Mouse (Mus musculus) WW6 (cell line): Measurements from ENCODE around the gene Gosr1.
"Not testable (repeated sequence)": the region's sequence is repeated elsewhere in the genome, so short reads cannot be mapped to it uniquely, and the experiment has no call there.

Source experiments
- DNase-seq: peaks from one replicate; pipeline ENCODE4 v3.0.0-alpha.2; 2013; ENCODE audit warnings: low read depth, low spot score

Gosr1 gene

DNA sequence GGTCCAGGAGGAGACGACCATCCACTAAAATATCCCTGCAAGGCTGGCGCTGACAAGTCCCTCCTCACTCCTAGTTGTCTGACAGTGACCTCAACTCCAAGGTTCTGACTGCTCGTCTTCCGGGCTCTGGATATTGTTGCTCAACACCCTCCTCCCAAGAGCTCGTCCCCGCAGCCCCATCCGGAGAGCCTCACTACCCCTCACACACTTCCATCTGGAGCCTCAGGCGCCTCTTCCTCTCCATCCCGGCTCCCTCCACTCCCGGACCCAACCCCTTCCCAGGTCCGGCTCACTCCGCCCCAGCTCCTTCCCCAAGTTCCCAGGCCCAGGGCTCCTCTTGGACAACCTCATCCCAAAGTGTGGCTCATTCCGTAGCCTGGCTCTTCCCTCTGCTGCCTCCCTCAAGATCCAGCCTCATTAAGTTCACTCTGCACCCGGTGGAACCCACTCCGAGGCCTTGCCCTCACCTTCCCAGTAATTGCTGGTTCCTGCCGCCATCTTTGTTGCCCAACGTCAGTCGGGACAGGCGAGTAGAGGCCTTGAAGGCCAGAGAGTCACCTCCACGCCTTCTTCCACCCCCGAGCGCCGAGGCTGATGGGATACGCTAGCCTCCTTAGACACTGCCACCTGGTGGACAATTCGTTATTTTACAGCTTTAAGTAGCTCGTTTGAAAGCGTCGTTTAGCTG, at the start of gene Gosr1:
Gene Gosr1 (minus strand): TSS at position 527 of the 688 bp plus-strand sequence.
- DNase-seq: peak; percentile 97

DNA sequence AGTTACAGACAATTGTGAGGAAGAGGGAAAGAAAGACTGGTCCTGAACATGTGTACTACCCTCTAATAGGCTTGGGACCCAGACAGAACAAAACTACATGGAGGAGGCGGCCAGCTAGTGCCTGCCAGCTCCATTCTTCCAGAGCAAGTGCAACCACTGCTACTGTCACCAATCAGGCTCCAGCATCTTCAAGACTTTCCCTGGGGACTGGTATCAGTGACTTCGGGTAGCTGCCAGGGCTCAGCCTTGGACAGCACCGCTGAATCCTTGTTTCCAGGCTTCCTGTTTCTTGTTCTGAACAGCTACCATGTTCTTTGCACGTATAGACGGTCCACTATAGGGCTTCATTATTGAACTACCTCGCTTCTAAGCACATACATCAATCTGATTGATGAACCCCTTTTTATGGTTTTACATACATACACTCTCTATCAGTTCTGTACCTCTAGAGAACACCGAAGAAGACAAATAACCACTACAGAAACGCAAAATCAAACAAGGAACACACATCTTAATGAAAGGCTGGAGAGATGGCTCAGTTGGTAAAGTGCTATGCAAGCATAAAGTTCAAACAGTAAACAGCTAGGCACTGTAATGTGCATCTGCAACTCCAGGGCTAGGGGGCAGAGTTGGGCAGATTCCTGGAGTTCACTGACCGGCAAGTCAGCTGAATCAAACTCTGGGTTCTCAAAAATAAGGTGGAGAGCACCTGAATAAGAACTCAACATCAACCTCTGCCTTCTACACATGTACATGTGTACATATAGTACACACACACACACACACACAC, 47.5 kb upstream of the Gosr1 start:
- DNase-seq: no peak

- no peak for DNase-seq
These were observed 46.1 kb upstream of the Gosr1 start for GRCm38 (mm10) chr11:76809450-76809849.

- no peak for DNase-seq
These were observed 45.2 kb upstream of the Gosr1 start for GRCm38 (mm10) chr11:76808550-76808949.

- DNase-seq: no peak
These were observed 43.8 kb upstream of the Gosr1 start for GRCm38 (mm10) chr11:76807007-76807679.

- DNase-seq: no peak
These were observed 42.6 kb upstream of the Gosr1 start for GRCm38 (mm10) chr11:76806026-76806425.

- not testable (repeated sequence) for DNase-seq
These were observed 41.7 kb upstream of the Gosr1 start for GRCm38 (mm10) chr11:76805072-76805471.

DNA sequence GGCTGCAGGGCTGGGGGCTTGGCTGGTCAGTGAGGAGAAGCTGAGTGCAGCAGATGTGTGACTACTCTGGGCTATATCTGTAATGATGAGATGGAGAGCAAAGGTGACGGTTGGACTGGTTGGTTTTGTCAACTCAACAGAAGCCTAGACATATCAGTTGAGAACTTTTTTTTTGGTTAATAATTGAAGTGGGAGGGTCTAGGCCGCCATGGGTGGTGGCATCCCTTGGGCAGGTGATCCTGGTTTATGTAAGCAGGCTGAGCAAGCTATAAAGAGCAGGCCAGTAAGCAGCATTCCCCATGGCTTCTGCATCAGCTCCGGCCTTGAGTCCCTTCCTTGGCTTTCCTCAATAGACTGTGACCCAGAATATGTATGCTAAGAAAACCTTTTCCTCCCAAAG, 39.9 kb upstream of the Gosr1 start:
- DNase-seq: no peak

DNA sequence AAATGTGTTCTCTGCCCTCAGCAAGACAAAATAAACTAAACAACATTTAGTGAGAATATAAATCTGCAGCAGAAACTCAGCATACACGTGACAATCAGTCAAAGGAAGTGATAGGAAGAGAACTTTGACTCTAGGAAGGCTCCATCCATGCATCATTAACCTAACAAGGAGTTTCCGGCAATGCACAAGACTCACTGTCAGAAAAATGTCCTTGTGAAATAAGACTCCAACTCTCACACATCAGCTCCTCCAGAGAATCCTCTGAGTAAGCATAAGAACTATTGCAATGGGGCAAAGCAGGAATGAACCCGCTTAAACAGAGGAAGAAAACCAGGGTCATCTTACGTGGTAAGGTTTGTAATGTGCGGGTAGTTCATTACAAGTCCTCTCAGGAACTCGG, 33.9 kb upstream of the Gosr1 start:
- DNase-seq: no peak

DNA sequence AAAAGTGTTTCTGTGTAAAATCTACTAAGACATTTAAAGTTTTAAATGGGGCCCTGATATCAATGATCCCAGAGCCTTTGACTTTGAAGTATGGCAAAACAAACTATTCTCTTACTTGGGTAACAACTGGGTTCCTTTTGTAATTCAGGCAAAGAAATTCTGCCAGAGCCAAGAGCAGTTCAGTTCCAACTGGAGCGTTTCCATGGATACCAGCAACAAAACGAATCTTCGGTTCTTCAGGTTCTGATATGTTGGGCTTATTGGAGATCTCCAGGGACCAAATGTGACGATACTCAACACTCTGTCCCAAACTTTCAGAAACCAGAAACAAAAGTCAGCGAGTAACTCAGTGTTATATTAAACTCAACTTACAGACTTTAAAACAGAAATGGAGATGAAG, 31.9 kb upstream of the Gosr1 start:
- DNase-seq: no peak

- DNase-seq: no peak
These were observed 28.0 kb upstream of the Gosr1 start for GRCm38 (mm10) chr11:76791331-76791730.

- peak; percentile 34 for DNase-seq
These were observed 25.9 kb upstream of the Gosr1 start for GRCm38 (mm10) chr11:76789252-76789651.

- no peak for DNase-seq
These were observed 12.2 kb upstream of the Gosr1 start for GRCm38 (mm10) chr11:76775533-76775932.

DNA sequence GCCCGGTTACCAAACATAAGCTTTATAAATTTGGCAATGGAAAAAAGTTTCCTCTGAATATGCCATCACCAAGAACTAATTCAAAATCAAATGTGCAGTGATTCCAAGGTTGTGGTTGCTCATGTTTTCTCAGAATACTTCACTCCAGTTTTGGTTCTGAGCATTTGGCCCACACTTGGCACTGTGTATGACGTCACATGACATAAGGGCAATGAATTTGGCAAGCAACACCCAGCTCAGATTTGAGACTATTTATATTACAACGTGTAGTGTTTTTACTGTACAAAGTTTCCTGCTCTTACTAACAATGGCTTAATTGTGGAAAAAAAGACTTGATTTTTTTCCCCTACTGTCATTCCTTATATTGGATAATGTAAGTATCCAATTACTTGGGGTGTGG, 10.4 kb upstream of the Gosr1 start:
- no peak for DNase-seq

DNA sequence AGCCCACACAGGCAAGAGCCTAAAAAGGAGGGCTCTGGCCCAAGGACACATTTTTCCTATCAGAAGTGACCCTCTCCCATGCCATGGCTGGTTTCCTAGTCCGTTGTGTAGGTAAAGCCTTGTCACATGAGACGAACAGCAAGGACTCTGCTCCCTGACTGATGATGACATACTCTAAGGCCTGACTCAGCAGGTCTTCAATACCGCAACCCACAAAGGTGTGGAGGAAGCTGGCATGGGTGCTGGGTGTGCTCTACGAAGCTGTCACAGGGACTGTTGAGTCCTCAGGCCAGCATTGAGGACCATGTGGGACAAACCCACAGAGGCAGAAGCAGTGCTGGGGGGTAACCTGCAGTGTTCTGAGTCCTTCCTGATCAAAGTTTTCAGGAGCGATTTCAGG, 7.2 kb upstream of the Gosr1 start:
- DNase-seq: no peak

- no peak for DNase-seq
These were observed 353 bp upstream of the Gosr1 start for GRCm38 (mm10) chr11:76763741-76764122.

GRCm38 (mm10) chr11:76752276-76752675, 11.1 kb downstream of the Gosr1 start:
- no peak for DNase-seq

DNA sequence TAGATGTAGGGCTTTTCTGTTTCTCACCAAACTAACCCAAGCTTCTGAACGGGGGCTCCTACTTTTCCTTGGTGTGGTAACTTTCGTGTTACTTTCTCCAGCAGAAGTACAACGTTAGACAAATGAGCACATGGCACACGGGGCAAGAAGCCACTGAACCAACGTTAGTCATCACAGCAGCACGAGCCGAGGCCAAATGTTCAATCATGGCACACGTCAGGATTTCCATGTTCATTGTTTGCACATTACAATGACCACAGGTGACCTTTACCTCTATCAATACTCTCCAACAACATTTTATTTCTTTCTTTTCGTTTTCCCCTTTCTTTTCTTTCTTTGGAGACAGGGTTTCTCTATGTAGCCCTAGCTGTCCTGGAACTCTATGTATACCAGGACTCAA, 14.6 kb downstream of the Gosr1 start:
- no peak for DNase-seq

- no peak for DNase-seq
These were observed 17.5 kb downstream of the Gosr1 start for GRCm38 (mm10) chr11:76745921-76746320.

DNA sequence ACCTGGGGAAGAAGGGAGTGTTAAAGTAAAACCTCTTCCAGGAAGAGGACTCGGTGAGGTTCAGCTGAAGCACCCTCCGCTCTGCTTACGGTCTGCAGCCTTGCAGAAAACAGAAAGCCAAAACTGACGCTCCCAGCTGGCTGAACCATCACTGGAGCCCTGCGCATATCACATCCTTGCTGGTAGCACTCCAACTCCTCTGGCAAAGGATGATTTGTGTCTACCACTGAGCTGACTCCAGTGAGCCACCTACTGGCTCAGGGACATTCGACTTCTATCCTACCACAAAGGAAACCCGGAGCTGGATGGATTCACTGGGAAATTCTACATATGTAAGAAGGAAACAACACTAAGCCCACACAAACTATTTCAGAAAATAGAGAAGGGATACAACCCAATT, 18.8 kb downstream of the Gosr1 start:
- DNase-seq: no peak

DNA sequence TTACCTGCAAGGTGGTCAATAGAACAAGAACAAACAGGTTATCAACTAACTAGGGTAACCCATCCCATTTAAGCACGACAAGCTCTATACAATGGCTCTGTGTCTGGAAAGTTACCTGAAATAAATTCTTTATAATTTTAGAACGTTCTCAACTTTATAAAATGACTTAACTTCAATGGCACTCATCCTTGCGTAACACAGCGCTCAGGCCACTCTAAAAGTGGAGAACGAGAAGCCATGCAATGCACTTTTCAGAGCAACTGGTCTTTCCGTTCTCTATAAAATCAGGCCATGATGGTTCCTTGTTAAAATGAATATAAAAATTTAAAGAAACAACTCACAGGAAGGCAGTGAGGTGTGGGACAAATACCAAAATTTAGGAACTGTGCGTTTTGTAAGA, 20.9 kb downstream of the Gosr1 start:
- no peak for DNase-seq

GRCm38 (mm10) chr11:76739125-76739524, 24.3 kb downstream of the Gosr1 start:
- peak; percentile 24 for DNase-seq
